Mouse (Mus musculus): ENCODE data around the gene 1500009C09Rik. TPM values are rescaled to one million over a fixed set of nuclear protein-coding genes. Genes with fewer than 3 reads are reported as not detected.

1500009C09Rik gene
- total RNA-seq (2015; ENCODE audit: low replicate concordance) (not detected in 2 replicates), total RNA-seq (2017; ENCODE audit: low replicate concordance) (not detected in 2 replicates)

DNA sequence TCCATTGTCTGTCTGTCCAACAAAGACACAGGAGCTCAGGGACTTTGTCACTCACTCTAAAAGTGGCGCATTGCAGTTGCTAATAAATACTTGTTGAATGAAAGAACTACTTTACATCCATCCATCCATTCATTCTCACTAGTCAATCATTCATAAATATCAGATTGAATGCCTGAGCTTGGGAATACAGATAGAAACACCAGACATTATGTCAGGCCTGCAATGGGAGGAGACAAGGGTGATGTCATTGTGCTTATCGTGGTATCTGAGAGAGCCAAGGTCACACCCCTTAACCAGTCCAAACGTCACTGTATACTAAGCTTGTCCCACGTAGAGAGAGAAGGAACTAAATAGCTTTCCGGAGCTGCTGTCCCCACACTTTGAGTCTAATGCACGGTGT, at the start of gene 1500009C09Rik:
Gene 1500009C09Rik, plus strand, starts transcription at position 301 of the 400 bp plus-strand sequence.
- ATAC-seq (replicated peaks; ENCODE audit: low FRiP score, poor library complexity, severe bottlenecking): no peak

DNA sequence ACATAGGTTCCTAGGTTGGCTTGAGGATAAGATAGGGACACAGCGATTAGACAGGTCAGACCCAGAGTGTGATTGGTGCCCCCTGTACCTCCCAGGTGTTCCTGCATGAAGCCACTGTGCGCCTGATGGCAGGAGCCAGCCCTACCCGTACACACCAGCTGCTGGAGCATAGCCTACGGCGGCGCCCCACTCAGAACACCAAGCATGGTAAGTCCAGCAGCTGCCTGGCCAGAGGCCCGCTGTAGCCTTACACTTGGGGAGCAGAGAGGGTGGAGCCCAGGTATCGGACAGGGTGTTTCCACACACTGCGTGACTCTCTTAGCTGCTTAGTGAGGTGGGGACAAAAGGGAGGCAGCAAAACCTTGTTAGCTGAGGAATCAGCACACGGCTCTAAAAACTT, 49.1 kb upstream of the 1500009C09Rik start:
- ATAC-seq (replicated peaks; ENCODE audit: low FRiP score, poor library complexity, severe bottlenecking): no peak

DNA sequence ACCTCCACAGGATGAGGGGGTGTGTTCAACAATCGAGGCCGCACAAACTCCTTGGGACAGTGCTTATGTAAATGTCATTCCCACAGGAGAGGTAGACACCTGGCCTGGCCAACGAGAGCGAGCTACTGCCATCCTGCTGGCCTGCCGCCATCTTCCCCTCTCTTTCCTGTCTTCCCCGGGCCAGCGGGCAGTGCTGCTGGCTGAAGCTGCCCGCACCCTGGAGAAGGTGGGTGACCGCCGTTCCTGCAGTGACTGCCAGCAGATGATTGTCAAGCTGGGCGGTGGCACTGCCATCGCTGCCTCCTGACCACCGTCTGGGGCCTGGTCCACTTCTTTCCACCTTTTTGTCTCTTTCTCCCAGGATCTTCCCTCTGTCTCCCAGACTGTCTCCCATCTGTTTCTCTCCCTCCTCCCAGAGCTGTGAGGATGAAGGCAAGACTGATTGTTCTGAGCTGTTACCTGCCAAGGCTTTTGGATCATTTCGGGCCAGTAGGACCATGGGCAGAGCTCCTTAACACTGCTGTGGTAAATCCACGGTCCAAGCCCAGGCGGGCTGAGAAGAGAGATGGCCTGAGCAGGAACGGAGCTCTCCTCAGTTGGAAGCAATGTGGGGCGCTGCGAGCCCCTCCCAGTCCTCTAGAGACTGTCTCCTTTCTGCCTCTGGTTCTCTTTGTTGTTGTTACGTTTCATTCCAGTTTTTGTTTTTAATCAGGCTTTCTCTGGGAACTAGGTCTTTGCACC, 48.4 kb upstream of the 1500009C09Rik start:
- no peak for ATAC-seq (replicated peaks; ENCODE audit: low FRiP score, poor library complexity, severe bottlenecking)

DNA sequence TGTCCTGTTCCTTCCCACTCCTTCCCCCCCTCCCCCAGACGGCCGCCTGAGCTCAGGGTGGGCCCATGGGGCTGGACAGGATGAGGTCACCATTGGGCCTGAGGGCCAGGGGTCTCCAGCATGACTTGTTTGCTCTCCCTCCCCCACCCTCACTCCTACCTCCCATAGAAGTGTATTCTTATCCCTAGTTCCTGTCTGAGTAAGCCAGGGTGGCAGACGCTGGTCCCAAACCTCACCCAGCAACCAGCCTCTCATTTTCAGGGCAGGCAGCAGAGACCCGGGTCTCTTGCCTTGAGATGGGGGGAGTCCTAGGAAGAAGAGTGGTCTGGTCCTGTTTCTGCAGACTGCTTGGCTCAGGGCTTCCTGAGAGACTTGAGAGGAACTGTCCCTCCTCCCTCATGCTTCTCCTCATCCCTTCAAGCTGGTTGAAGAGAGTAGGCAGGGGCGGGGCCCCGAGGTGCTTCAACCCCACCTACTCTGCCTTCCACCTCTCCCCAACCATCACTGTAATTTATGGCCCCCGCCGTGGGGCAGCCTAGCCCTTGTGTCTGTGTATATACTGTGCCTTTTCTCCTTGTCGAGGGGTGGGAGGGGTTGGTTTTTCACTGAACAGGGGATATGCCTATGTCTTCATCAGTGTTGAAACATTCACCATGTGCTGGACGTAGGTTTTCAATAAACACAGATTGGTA, 47.4 kb upstream of the 1500009C09Rik start:
- ATAC-seq (replicated peaks; ENCODE audit: low FRiP score, poor library complexity, severe bottlenecking): no peak

DNA sequence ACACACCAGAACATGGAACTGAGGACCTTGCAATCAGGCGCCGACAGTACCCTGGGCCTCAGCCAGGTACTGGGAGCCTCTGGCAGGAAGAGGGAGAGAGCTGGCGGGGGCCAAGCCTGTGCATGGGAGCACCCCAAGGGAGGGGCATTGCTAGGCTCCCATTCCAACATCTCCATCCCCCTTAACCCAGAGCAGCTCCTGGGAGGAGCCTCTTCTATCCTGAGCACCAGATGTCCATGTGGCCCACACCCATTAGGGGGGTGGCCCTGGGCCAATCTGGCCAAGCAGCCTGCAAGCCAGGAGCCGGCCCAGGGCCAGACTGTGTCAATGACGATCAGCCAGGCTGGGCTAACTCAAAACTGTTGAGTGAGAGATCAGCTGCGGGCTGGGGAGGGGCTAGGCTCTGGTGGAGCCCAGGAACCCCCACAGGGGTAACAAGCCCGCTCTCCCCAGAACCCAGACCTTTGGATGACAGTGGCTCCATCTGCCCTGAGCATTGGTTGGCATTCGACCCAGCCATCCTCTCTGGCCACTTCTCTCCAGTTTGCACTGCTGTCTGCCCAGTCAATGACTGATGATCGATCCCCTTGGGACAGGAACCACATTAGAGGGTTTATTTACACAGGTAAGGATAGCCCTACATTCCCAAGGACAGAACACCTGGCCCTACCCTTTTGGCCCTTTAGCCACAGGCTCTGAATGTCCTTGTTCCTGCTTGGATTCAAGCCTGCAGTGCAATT, 45.7 kb upstream of the 1500009C09Rik start:
- 0 out of 2 replicates have a peak, but pooled peaks have one; percentile 36 for ATAC-seq (replicated peaks; ENCODE audit: low FRiP score, poor library complexity, severe bottlenecking)

DNA sequence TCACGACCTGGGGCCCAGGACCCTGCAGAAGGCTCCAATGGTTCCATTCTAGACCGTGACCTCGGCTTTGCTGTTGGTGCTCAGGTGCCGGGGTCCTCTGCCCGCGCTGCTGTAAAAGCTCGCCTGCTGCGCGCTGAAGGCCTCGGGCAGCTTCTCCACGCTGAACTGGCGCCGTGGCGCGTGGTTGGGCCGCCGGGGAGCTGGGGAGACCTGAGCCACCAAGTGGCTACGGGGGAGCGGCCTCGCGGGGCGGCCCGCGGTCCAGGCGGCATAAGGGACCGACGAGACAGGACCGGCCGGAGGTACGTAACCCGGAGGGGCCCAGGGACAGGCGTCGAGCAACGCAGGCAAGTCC, 45.1 kb upstream of the 1500009C09Rik start:
- no peak for ATAC-seq (replicated peaks; ENCODE audit: low FRiP score, poor library complexity, severe bottlenecking)

DNA sequence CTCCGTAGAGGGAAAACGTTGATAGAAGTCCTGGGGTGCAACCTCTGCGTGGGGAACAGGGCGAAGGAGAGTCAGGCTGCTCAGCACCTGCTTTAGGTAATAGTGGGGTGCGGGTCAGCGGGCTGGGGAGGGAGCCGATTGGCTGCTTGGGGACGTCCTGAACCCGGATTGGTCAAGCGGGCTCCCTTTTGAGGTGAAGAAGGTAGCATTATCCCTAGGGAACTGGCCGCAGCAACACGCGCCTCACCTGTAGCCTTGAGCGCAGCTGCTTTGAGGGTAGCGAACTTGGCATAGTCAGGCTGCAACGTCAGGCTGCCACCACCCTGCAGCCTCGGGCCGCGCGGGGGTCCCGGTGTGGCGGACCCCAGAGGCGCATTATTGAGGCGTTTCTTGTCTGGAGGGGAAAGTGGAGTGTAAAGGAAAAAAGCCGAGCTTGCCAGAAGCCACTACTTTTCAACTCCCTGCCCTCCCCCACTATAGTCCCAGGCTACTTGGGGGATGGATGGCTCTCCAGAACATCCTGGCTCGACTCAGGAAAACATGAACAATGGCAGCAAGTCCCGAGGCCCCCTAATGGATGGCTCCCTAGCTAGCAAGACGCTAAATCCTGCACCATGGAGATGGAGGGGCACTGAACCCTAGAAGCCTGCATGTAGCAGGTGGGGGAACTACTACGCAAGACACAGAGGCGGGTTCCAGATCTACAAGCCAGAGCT, 44.5 kb upstream of the 1500009C09Rik start:
- ATAC-seq (replicated peaks; ENCODE audit: low FRiP score, poor library complexity, severe bottlenecking): no peak

DNA sequence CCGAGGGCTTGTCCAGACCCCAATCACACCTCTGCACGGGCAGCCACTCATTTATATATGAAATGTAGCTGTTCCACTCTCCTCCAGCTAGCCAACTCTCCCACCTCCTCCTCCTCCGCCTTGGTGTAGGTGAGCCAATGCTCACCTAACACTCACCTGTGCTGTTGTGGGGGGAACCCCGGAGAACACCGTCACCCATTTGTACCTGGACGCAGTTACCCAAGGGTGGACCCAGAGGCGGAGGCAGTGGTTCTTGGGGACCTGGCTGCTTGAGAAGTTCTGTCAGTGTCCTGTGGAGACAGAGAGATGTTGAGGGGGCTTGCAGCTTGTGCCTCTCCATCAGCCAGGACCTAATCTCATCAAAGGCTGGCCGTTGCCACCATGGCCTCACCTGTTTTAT, 43.9 kb upstream of the 1500009C09Rik start:
- ATAC-seq (replicated peaks; ENCODE audit: low FRiP score, poor library complexity, severe bottlenecking): no peak

DNA sequence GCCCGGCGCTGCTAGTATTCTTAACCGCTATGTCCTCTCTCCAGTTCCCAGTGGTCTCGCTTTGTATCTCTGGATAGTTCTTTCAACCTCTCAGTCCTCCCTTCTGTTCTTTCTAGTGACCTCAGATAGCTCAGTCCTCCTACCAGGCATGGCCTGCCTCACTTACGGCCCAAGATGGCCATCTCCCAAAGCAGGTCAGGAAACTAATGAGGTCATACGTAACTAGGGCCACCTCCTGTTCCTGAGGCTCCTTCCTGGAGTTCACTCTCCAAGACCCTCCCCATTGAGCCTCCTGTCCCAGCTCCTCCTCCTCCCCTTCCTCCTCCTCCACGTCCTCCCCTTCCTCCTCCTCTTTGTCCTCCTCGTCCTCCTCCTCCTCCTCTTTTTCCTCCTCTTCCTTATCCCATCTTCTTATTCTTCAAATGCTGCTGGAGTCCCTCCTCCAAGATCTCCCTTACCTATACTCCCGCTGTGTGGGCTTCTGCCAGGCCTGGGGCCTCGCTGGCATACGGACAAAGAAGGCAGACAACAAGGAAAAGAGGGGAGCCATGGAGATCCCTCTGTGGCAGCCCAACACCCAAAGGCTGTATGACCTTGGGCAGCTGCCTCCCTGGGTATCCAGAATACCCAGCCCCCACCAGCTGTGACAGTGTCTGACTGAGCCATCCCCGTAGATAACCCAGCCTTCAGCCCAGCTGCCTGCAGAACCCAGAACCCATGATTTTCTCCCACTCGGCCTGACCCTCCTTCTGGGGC, 42.7 kb upstream of the 1500009C09Rik start:
- ATAC-seq (replicated peaks; ENCODE audit: low FRiP score, poor library complexity, severe bottlenecking): no peak

DNA sequence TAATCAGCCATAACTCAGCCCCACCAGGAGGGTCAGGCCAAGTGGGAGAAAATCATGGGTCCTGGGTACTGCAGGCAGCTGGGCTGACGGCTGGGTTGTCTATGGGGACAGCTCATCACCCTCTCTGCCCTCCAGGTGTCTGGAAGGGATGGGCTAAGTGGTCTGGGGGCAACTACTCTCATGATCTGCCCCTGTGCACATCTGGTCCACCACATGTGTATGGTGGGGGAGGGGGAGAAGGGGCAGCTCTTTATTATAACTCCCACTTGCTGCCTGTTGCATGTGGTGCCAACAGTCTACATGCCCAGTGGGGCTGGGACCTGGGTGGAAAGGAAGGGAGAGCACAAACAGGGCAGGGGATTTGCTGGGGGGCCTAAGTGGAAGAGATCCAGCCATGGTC, 41.4 kb upstream of the 1500009C09Rik start:
- ATAC-seq (replicated peaks; ENCODE audit: low FRiP score, poor library complexity, severe bottlenecking): no peak

DNA sequence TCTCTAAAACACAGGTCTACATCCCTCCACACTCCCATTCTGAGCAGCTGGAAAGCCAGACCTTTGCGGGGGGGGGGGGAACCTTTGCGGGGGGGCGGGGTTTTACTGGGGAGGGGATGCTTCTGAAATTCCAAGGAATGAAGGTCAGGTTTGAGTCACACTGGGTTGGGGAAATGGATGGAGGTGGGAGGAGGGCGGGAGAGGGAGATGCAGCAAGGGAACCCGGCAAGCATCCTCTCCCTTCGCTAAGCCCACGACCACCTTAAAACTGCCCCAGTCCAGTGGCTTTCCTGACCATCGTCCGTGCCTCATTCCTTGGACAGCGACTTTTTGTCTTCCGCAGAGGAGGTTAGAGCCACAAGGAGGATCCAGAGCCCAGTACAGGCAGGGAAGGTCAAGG, 40.9 kb upstream of the 1500009C09Rik start:
- no peak for ATAC-seq (replicated peaks; ENCODE audit: low FRiP score, poor library complexity, severe bottlenecking)

DNA sequence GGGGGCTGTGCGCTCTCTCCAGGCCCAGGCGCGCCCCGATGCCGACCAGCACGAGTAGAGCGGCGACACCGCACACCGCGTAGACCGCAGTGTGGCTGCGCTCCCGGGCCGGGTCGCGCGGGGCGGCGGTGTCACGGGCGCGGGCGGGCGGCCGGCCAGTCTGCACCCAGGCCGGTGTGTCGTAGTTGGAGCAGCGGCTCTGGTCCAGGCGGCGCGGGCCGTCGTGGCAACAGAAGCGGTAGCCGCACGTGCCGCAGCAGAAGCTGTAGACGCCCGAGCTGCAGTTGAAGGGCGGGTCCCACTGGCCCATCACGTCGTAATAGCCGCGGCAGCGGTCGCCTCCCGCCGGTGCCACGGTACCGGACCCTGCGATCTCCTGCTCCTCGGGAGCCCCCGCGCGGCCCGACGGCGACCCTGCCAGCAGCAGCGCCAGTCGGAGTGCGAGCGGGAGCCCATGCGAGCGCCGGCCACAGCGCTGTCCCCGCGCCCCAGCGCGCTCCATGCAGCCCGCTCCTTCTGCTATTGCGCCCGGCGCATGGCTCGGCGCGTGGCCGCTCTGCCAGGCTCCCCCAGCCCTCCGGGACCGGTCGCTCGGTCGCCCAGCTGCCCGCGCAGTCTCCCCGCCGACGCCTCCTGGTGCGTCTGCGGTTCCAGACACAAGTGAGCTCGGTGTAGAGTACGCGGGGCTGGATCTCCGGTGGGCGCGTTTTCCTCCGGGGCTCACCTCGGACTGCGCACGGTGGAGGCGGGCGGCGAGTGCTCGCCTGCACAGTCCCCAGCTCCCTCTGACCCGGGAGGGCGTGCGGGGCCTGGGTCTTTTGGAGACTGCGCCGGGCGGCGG, 40.1 kb upstream of the 1500009C09Rik start:
- ATAC-seq (replicated peaks; ENCODE audit: low FRiP score, poor library complexity, severe bottlenecking): no peak

DNA sequence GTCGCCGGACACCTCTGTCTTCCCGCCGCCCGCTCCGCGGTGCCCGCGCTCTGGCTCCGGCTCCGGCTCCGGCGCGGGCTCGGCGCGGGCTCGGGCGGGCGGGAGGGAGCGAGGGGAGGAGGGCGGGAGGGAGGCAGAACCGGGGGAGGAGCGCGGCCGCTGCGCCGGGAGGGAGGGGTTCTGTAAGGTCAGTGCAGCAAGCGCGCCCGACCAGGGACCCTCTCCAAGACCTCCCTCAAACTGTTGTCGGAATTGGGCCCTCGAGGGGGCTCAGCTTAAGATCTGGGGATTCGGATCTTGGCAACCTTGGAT, 39.5 kb upstream of the 1500009C09Rik start, which contains the start of gene Shisa8:
Gene Shisa8, minus strand, starts transcription at position 64 of the 312 bp plus-strand sequence.
- ATAC-seq (replicated peaks; ENCODE audit: low FRiP score, poor library complexity, severe bottlenecking): no peak

DNA sequence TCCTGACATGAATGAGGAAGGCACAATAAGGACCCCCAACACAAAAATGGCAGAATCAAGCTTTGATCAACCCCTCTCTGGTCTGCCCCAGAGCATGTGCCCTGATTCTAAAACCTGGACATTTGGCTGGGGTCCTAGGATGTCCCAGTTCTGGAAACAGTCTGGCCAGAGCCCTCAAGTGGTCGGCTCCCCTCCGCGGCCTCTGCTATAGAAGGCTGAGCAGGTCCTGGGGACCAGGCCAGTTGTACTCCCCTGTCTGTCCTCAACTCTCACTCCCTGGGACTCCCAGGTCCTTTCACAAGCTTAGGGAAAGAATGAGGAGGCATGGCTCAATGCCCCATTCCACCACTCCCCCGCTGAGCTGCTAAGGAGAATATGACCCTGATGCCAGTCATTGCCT, 39.0 kb upstream of the 1500009C09Rik start:
- no peak for ATAC-seq (replicated peaks; ENCODE audit: low FRiP score, poor library complexity, severe bottlenecking)

DNA sequence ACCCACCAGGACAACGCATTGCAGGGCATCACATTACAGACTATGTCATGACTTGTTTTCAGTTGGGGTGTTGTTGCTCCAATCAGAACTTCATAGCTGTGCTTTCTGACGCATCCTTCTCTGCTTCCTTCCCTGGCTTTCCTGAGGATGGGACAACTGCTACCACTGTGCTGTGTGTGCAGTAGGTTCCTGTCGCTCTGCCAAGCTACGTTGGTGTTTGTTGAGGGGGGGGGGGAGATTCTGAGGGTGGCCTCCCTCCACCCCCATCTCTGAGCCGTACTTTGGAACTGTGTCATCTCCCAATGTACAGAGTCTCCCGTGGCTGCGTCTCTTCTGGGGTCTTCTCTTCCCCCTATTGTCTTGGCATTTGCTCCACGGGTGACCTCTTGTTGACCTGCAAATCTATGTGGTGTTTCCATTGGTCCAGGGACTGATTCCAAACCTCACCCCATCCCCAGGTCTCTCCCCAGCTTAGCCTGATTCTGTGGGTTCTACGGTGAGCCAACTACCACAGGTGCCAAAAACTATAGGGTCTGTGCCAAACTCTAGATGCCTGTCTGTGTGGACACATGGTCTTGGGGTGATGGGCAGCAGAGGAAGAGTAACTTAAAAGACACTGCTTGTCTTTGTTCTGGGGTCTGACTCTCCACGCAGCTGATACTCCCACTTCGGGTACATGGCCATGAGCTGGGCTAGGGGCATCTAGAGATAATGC, 36.7 kb upstream of the 1500009C09Rik start:
- ATAC-seq (replicated peaks; ENCODE audit: low FRiP score, poor library complexity, severe bottlenecking): no peak

DNA sequence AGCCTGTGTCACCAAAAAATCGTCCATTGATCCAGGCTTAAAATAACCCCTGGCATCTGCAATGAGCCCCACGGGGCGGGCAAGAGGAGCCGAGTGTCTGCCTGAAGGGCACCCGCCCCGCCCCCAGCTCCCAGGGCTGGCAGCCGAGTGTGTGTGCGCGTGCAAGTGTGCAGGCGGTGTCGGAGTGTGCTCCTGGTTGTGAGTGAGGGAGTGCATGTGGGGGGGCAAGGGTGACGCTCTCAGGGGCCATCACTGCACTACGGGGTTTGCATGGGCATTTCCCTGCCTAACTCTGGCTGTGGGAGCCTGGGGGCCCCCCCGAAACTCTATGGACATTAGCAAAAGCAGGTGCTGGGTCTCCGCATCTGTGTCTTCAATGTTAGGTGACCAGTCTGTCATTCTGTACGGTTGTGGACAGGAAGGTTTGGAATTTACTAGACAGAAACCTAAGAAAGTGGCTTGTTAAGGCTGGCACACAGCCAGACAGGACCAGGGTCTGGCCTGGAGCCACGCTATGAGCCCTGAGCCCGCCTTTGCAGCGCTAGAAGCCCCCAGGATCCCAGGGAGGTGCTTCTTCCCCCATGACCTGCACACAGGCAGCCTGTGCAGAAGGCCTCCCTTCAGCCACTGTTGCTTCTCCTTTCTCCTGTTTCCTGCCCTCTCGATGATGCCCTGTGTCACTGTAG, 35.9 kb upstream of the 1500009C09Rik start:
- ATAC-seq (replicated peaks; ENCODE audit: low FRiP score, poor library complexity, severe bottlenecking): no peak

DNA sequence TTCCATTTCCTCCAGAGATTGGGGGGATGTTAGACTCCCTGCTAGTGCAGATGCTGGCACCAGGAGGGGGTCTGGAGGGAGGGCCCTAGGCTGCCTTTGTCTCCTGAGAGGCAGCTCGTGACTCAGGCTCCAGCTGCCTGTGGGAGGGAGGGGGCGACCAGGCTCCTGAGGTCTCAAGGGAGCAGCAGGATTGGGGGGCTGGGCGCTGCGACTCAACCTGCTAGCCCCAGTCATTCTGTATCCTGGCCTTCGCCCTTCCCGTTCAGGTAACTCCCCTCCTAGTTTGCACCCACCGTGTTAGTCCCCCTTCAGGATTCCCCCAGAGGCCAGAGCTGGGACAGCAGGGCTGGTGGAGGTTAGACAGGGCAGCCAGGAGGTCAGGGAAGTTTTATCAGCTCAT, 35.2 kb upstream of the 1500009C09Rik start:
- no peak for ATAC-seq (replicated peaks; ENCODE audit: low FRiP score, poor library complexity, severe bottlenecking)

All from erythroid progenitor cell, adult 5-6 weeks (primary cell).